Mouse (Mus musculus) limb, embryonic 15.5 days (tissue): ENCODE measurements at regions not wholly inside any gene's neighbourhood (a gene's known extent, or its start where the extent isn't known, plus 50 kb on each side); places are given as distances from the start of the nearest gene placed in this dataset.

Experiments
- ATAC-seq: fragments of 200-750 bp; cut with Nextera tagmentation; 2 replicates; pipeline ENCODE4 v1.8.0; 2017; ENCODE audit warnings: low read depth, moderate TSS enrichment; ENCODE audit not compliant: insufficient number of reproducible peaks, low FRiP score, low TSS enrichment
- H3K27ac ChIP-seq: fragments of 300-500 bp; sonication (generic); 2 replicates; pipeline ENCODE4 v1.5.1; 2015; ENCODE audit warnings: moderate library complexity, mild to moderate bottlenecking, inconsistent platforms
- H3K27me3 ChIP-seq: fragments of 300-500 bp; sonication (generic); 2 replicates; pipeline ENCODE4 v1.6.1; 2015; ENCODE audit warnings: inconsistent platforms
- H3K36me3 ChIP-seq: fragments of 300-500 bp; sonication (generic); 2 replicates; pipeline ENCODE4 v1.6.1; 2015; ENCODE audit warnings: inconsistent platforms
- H3K4me1 ChIP-seq: fragments of 300-500 bp; sonication (generic); 2 replicates; pipeline ENCODE4 v1.6.1; 2015; ENCODE audit warnings: inconsistent platforms
- H3K4me2 ChIP-seq: fragments of 300-500 bp; sonication (generic); 2 replicates; pipeline ENCODE4 v1.6.1; 2015; ENCODE audit warnings: mild to moderate bottlenecking, inconsistent platforms
- H3K4me3 ChIP-seq: fragments of 300-500 bp; sonication (generic); 2 replicates; pipeline ENCODE4 v1.5.1; 2015; ENCODE audit warnings: mild to moderate bottlenecking, inconsistent platforms
- H3K9ac ChIP-seq: fragments of 300-500 bp; sonication (generic); 2 replicates; pipeline ENCODE4 v1.6.1; 2015; ENCODE audit warnings: inconsistent platforms
- H3K9me3 ChIP-seq: fragments of 300-500 bp; sonication (generic); 2 replicates; pipeline ENCODE4 v1.6.1; 2016; ENCODE audit warnings: inconsistent platforms
- WGBS: fragments of 180-500 bp; shearing (Covaris S2); methylation state at CpG from one replicate; pipeline ENCODE4 v1.1.7; 2015; 5-methylcytosine and 5-hydroxymethylcytosine counted together

DNA sequence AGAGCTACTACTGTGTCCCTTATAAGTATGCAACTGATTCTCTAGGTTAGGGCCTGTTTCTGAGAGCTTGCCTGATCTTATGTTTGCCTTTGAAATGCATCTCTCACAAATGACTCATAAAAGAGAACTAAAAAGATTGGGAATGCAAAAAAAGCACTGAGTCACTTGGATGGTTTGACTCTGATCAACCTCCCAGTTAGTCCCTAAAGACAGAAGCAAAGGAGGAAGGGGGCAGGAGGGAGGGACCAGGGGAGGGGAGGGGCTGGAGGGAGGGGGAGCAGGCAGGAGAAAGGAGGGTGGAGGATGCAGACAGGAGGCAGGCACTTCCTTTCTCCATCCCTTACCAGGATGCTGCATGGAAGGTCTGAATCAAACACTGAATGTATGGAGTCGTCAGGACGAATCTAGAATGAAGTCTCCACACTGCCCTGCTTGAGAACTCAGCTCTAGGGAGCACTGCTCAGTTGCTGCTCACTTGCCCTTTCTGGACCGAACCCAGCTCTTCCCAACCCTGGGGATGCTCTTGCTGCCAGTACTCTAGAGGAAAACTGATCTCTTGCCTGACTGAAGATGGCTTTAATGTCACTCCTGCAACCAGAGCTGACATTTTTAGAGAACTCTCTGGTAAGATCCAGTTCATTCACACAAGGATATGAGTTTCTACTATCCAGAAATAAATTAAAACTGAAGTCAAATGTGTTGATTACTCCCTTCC lies 201.7 kb downstream of the Hlx start:
- no peak overlapping the region for H3K4me3 ChIP-seq
- H3K36me3 ChIP-seq = no peaks in the 10 kb centered on the region
- H3K27ac ChIP-seq = no peak overlapping the region
- no peak overlapping the region for H3K9ac ChIP-seq
- WGBS = 58% methylated on average over 3 of the region's 3 CpGs
- peaks cover 21% of the 10 kb centered on the region; the same call in 1 of the 2 replicates for H3K4me1 ChIP-seq
- H3K4me2 ChIP-seq = no peak overlapping the region
- ATAC-seq = no peak
- no peaks in the 10 kb centered on the region for H3K9me3 ChIP-seq
- no peaks in the 10 kb centered on the region for H3K27me3 ChIP-seq

DNA sequence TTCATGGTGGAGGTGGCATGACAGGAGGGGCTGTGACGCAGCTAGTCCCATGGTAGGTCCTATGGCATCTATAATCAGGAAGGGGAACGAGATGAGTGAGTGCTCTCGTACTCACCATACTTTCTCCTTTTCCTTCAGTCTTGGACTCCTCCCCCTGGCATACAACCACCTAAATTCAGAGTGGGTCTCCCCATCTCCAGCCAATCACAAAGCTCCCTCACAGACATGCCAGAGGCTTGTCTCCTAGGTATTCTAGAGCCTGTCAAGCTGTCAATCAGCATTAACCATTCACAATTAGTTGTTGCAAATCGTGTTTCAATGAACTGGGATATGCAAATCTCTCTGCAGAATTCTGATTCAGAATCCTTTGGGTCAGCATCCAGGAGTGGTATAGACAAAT lies 206.7 kb downstream of the Hlx start:
- no peak for ATAC-seq
- H3K36me3 ChIP-seq = no peaks in the 10 kb centered on the region
- H3K9ac ChIP-seq = no peak overlapping the region
- no peak overlapping the region for H3K27ac ChIP-seq
- H3K4me2 ChIP-seq = no peak overlapping the region
- no peaks in the 10 kb centered on the region for H3K9me3 ChIP-seq
- peaks cover 1% of the 10 kb centered on the region; the same call in 1 of the 2 replicates for H3K4me1 ChIP-seq
- no peak overlapping the region for H3K4me3 ChIP-seq
- no peaks in the 10 kb centered on the region for H3K27me3 ChIP-seq
- WGBS = 76% methylated on average over 4 of the region's 4 CpGs

DNA sequence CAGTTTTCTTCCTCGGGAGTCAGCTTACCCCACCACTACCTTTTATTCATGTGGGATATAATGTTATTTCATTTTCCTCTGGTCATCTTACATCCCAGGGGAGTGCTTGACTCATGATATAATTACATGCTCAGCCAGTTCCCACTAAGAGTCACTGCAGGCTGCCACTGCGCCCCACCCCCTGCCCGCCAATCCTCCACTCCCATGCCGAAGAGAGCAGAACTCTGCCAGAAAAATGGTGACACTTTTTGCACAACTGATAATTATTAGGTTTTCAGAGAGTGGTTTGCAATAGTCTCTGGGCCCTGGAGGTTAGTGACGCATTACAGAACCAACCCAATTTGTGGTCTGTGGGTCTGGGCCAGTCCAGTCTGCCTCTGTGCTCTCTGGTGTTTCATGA lies 212.9 kb downstream of the Hlx start:
- H3K4me3 ChIP-seq = no peak overlapping the region
- no peaks in the 10 kb centered on the region for H3K4me1 ChIP-seq
- 57% methylated on average over 5 of the region's 5 CpGs for WGBS
- no peaks in the 10 kb centered on the region for H3K27me3 ChIP-seq
- no peaks in the 10 kb centered on the region for H3K9me3 ChIP-seq
- H3K36me3 ChIP-seq = no peaks in the 10 kb centered on the region
- H3K4me2 ChIP-seq = no peak overlapping the region
- no peak for ATAC-seq
- H3K27ac ChIP-seq = no peak overlapping the region
- H3K9ac ChIP-seq = no peak overlapping the region

DNA sequence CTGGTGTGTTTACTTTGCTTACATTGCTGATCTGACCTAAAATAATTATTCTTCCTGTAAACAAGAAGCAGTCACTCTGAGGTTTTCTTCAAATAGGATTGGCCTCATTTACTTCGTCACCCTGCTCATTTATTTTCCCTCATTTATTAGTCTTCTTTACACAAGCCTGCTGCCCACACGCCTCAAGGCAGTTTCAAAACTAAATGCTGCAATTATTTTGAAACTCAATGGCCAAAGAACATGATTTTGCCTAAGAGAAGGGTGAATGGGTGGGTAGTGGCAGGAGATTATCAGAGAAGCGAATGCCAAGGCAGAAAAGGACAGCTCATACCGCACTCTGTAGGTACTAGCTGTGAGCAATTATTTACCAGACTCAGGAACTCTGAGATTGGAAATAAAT lies 227.8 kb downstream of the Hlx start:
- H3K4me3 ChIP-seq = no peak overlapping the region
- H3K9ac ChIP-seq = no peak overlapping the region
- 51% methylated on average over 4 of the region's 4 CpGs for WGBS
- H3K9me3 ChIP-seq = no peaks in the 10 kb centered on the region
- no peak for ATAC-seq
- H3K4me1 ChIP-seq = no peaks in the 10 kb centered on the region
- no peaks in the 10 kb centered on the region for H3K36me3 ChIP-seq
- H3K27ac ChIP-seq = no peak overlapping the region
- H3K4me2 ChIP-seq = no peak overlapping the region
- no peaks in the 10 kb centered on the region for H3K27me3 ChIP-seq

DNA sequence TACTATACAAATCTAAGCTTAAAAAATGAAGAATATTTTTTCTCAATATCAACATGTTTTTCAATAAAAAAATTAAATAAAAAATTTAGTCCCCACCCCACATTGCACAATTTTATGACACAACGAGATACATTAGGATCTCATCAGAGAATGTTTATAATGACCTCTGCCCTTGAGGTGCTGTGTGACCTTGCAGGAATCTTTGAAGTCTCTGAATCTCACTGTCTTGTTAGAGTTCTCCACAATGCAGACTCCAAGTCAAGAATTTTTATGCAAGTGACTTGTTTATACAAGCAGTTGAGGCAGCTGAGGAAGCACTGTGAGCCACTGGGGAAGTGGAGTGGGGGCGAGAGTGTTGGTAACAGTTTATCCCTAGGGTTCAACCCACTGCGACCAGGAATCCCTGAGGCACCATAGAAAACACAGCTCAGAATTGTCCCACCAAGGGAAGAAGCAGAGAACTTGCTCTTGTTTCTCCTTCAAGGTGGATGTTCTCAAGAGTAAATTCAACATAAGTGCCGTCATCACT lies 228.5 kb downstream of the Hlx start:
- Histone ChIP-seq H3K27ac (no peak overlapping the region), H3K9ac (no peak overlapping the region), H3K36me3 (no peaks in the 10 kb centered on the region), H3K4me1 (no peaks in the 10 kb centered on the region), H3K4me3 (no peak overlapping the region), H3K4me2 (no peak overlapping the region), H3K27me3 (no peaks in the 10 kb centered on the region), H3K9me3 (no peaks in the 10 kb centered on the region)
- WGBS = 78% methylated on average over 4 of the region's 4 CpGs
- ATAC-seq = no peak

DNA sequence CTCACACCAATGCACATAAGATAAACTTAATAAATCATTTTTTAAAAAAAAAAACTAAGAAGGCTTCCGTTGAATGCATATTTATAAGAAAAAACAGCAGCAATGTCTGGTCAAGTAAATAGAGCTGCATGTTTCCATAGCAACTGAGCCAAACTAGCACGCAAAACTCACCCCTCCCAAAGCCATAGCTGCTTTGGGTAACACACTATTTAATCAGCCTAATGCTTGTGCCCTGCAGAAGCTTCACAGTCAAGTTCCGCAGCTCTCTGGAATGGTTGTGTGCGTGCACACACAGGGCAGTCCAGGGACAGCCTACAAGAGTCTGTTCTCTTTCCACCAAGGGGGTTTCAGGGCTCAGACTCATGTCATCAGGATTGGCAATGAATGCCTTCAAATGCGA lies 231.7 kb downstream of the Hlx start:
- Histone ChIP-seq H3K4me3 (no peak overlapping the region), H3K27ac (no peak overlapping the region), H3K4me1 (no peaks in the 10 kb centered on the region), H3K9me3 (no peaks in the 10 kb centered on the region), H3K36me3 (no peaks in the 10 kb centered on the region), H3K27me3 (no peaks in the 10 kb centered on the region), H3K9ac (no peak overlapping the region), H3K4me2 (no peak overlapping the region)
- no peak for ATAC-seq
- 73% methylated on average over 5 of the region's 5 CpGs for WGBS

DNA sequence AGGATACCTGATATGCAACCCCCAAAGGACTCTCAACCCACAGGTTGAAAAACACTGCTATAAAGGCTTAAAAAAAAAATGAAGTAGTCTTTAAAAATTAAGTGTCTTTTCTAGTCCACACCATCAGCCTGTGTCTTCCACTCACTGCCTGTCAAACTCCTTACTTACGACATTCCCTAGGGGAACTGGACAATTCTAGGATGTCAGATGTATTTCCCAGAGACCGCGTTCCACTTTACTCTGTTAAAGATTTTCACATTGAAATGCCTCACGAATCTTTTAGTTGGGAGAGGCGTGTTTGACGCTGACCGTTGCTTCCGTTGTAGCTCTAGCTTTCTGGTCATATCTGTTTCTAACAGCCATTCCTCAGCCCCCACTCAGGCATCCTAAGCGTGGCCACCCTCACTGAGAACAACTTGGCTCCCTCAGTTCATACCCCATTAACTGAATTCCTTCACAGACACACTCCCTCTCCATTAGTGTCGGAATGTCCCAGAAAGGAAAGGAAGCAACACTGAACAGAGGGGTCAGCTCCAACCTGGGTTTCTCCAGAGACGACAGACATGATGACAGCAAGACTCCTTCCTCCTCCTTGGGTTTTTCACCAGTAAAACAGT lies 233.4 kb downstream of the Hlx start:
- no peak overlapping the region for H3K4me2 ChIP-seq
- no peak overlapping the region for H3K9ac ChIP-seq
- no peak overlapping the region for H3K27ac ChIP-seq
- no peak for ATAC-seq
- WGBS = 67% methylated on average over 11 of the region's 11 CpGs
- no peaks in the 10 kb centered on the region for H3K27me3 ChIP-seq
- H3K9me3 ChIP-seq = no peaks in the 10 kb centered on the region
- H3K4me3 ChIP-seq = no peak overlapping the region
- H3K4me1 ChIP-seq = no peaks in the 10 kb centered on the region
- H3K36me3 ChIP-seq = no peaks in the 10 kb centered on the region

DNA sequence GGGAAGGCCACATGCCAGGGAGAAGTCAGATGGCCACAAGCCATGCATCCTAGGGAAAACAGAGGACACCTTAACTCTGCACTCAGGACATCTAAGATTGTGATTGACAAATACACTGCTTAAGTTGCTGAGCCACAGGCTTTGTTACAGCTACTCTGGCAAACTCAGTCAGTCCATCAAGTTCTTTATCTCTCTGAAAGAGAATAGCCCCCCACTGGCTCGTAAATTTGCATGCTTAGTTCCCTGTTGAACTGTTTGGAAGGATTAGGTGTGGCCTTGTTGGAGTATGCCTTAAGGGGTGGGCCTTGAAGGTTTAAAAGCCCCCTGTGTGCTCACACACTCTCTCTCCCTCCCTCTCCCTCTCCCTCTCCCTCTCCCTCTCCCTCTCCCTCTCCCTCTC lies 235.4 kb downstream of the Hlx start:
- no peak overlapping the region for H3K4me2 ChIP-seq
- H3K36me3 ChIP-seq = no peaks in the 10 kb centered on the region
- H3K4me1 ChIP-seq = no peaks in the 10 kb centered on the region
- no peaks in the 10 kb centered on the region for H3K9me3 ChIP-seq
- no peak overlapping the region for H3K9ac ChIP-seq
- no peaks in the 10 kb centered on the region for H3K27me3 ChIP-seq
- ATAC-seq = no peak
- 31% methylated on average over 1 of the region's 1 CpGs for WGBS
- H3K4me3 ChIP-seq = no peak overlapping the region
- H3K27ac ChIP-seq = no peak overlapping the region

DNA sequence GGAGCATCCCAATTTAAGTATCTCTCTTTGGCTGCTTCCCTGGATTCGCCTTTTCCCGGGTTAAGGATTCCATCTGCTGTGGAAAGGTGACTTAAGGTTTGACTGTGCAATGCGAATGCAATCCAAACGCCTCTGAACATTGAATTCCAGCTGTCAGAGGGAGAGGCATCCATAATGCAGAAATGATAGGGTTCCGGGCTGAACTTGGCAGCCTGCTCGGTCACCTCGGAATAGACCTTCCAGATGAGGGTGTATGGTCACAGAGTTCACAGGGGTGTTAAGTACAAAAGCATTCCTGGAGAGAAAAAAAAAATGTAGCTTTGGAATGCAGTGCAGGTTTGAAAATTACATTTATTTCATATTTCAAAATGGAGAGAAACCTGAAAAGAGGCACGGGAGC lies 238.6 kb downstream of the Hlx start:
- H3K9me3 ChIP-seq = no peaks in the 10 kb centered on the region
- H3K27me3 ChIP-seq = no peaks in the 10 kb centered on the region
- WGBS = 64% methylated on average over 8 of the region's 8 CpGs
- H3K27ac ChIP-seq = no peak overlapping the region
- no peaks in the 10 kb centered on the region for H3K36me3 ChIP-seq
- no peak overlapping the region for H3K4me2 ChIP-seq
- no peak overlapping the region for H3K4me3 ChIP-seq
- no peak overlapping the region for H3K9ac ChIP-seq
- ATAC-seq = no peak
- H3K4me1 ChIP-seq = peaks cover 6% of the 10 kb centered on the region; the same call in 1 of the 2 replicates

DNA sequence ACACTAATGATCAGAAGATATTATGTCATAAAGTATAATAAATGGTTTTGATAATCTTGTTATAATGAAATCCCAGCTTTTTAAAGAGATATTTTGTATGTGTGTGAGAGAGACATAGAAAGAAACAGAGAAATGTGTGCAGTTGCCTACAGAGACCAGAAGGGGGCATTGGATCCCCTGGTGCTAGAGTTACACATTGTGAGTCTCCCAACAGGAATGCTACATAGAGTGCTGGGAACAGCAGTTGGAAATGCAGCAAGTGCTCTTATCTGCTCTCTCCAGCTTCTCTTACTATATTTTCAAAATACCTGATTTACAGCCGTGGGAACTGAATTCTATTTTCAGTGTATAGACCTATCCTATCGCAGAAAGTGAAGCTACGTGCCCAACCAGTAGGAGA lies 240.3 kb downstream of the Hlx start:
- H3K4me2 ChIP-seq = no peak overlapping the region
- H3K27me3 ChIP-seq = no peaks in the 10 kb centered on the region; the same call in 1 of the 2 replicates
- no peak for ATAC-seq
- H3K36me3 ChIP-seq = no peaks in the 10 kb centered on the region
- H3K9me3 ChIP-seq = no peaks in the 10 kb centered on the region
- H3K4me3 ChIP-seq = no peak overlapping the region
- no peak overlapping the region for H3K9ac ChIP-seq
- H3K4me1 ChIP-seq = peaks cover 6% of the 10 kb centered on the region; the same call in 1 of the 2 replicates
- H3K27ac ChIP-seq = no peak overlapping the region
- WGBS = 93% methylated on average over 3 of the region's 3 CpGs

DNA sequence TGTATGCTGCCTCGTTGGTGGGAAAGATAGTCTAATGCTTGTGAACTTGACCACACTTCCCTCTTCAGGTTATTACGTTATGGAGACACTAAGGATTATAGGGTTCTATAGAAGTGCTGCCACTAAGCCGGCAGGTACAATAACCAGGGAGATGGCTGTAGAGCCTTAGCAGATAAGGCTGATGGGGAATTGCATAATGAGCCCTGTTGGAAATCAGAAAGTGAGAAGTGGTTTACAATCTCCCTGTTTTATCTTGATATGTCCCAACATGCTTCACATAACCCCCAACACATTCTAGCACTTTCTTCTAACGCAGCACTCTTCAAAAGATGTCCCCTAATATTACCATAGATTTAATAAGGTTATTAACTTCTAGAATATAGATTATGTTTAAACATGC lies 241.2 kb downstream of the Hlx start:
- ATAC-seq = no peak
- Histone ChIP-seq H3K27ac (no peak overlapping the region), H3K9ac (no peak overlapping the region), H3K4me1 (peaks cover 6% of the 10 kb centered on the region; the same call in 1 of the 2 replicates), H3K4me3 (no peak overlapping the region), H3K36me3 (no peaks in the 10 kb centered on the region), H3K9me3 (no peaks in the 10 kb centered on the region), H3K27me3 (no peaks in the 10 kb centered on the region; the same call in 1 of the 2 replicates), H3K4me2 (no peak overlapping the region)
- 76% methylated on average over 4 of the region's 4 CpGs for WGBS

DNA sequence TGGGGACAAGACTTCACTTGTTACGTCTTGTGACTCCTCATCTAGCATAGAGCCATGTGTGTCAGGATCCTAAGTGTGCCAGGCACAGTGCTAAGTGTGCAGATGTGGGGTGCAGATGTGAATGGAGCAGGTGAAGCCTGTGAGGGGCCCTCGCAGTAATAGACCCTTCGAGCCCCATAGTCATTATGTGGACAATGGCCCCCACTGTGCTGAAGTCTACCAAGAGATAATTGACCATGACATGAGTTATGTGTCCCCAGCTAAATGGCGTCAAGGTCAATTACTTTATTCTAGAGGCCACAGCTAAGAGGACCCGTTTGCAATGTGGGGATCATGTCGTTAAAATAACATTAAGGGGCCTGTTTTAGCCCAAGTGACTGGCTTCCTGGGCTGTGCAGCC lies 245.0 kb downstream of the Hlx start:
- no peak overlapping the region for H3K4me2 ChIP-seq
- no peaks in the 10 kb centered on the region for H3K9me3 ChIP-seq
- no peak overlapping the region for H3K4me3 ChIP-seq
- H3K27ac ChIP-seq = no peak overlapping the region
- H3K4me1 ChIP-seq = peaks cover 6% of the 10 kb centered on the region; the same call in 1 of the 2 replicates
- H3K36me3 ChIP-seq = no peaks in the 10 kb centered on the region
- no peak overlapping the region for H3K9ac ChIP-seq
- peaks cover 3% of the 10 kb centered on the region; the same call in 1 of the 2 replicates for H3K27me3 ChIP-seq
- no peak for ATAC-seq
- WGBS = 41% methylated on average over 6 of the region's 6 CpGs
